Mouse (Mus musculus) CD4-positive naive resting alpha-beta T cell, adult 57 days (primary cell): ENCODE data around the gene Krt7. TPM values are rescaled to one million over a fixed set of nuclear protein-coding genes. Genes with fewer than 3 reads are reported as not detected.

Experiments used
- total RNA-seq: library from RNA; stranded (reverse); gene quantifications from one replicate; pipeline ENCODE4 v1.2.4, GENCODE M21; 2023

Gene Krt7
- 1.1 TPM for total RNA-seq

GRCm38 (mm10) chr15:101410775-101411174, at the start of gene Krt7:
Gene Krt7 (plus strand): TSS chr15:101411043.

GRCm38 (mm10) chr15:101370101-101370911, 40.5 kb upstream of the Krt7 start, which contains the start of gene Krt80:
Gene Krt80 (minus strand): TSS chr15:101370162.

GRCm38 (mm10) chr15:101438555-101438954, 27.7 kb downstream of the Krt7 start, which contains the start of gene Krt87:
Gene Krt87 (minus strand): TSS chr15:101438804.

GRCm38 (mm10) chr15:101447444-101447843, 36.6 kb downstream of the Krt7 start, which contains the start of gene Krt88:
Gene Krt88 (plus strand): TSS chr15:101447744.

GRCm38 (mm10) chr15:101463651-101464050, 52.8 kb downstream of the Krt7 start, which contains the start of gene Krt81:
Gene Krt81 (minus strand): TSS chr15:101463751.

GRCm38 (mm10) chr15:101472952-101473528, 62.2 kb downstream of the Krt7 start, which contains the start of gene Krt86:
Gene Krt86 (plus strand): TSS chr15:101473478.

Other genes with a start within 250 kb of the Krt7 start
- 40.1 TPM for gene Acvr1b, start 237.0 kb upstream of the Krt7 start, total RNA-seq
- gene Grasp, start 186.9 kb upstream of the Krt7 start, total RNA-seq: 7.3 TPM
- 312 TPM for gene Nr4a1, start 156.8 kb upstream of the Krt7 start, total RNA-seq
- gene Atg101, start 126.8 kb upstream of the Krt7 start, total RNA-seq: 70.4 TPM
- 0.71 TPM for gene 6030408B16Rik, start 117.8 kb upstream of the Krt7 start, total RNA-seq
- 0.30 TPM for gene Krt80, start 40.9 kb upstream of the Krt7 start, total RNA-seq
- not detected for gene Krt87, start 27.8 kb downstream of the Krt7 start, total RNA-seq
- gene Krt88, start 36.7 kb downstream of the Krt7 start, total RNA-seq: not detected
- not detected for gene Krt81, start 52.7 kb downstream of the Krt7 start, total RNA-seq
- gene Krt86, start 62.4 kb downstream of the Krt7 start, total RNA-seq: not detected
- not detected for gene Krt83, start 80.5 kb downstream of the Krt7 start, total RNA-seq
- gene Gm49425, start 106.2 kb downstream of the Krt7 start, total RNA-seq: not detected
- not detected for gene Krt84, start 121.8 kb downstream of the Krt7 start, total RNA-seq
- gene Krt82, start 139.6 kb downstream of the Krt7 start, total RNA-seq: not detected
- gene Krt90, start 151.9 kb downstream of the Krt7 start, total RNA-seq: not detected
- gene Krt75, start 162.9 kb downstream of the Krt7 start, total RNA-seq: not detected
- not detected for gene Gm5414, start 217.1 kb downstream of the Krt7 start, total RNA-seq
- not detected for gene Gm5478, start 236.3 kb downstream of the Krt7 start, total RNA-seq